Mouse (Mus musculus) midbrain, embryonic 14.5 days (tissue): ENCODE data around the gene Rrp12. TPM values are rescaled to one million over a fixed set of nuclear protein-coding genes. Genes with fewer than 3 reads are reported as not detected.
"Not testable (repeated sequence)": the region's sequence is repeated elsewhere in the genome, so short reads cannot be mapped to it uniquely, and the experiment has no call there.

Experiments used
- ATAC-seq: fragments of 200-750 bp; cut with Nextera tagmentation; 2 replicates; pipeline ENCODE4 v1.8.0; 2017; ENCODE audit warnings: moderate number of reproducible peaks, moderate library complexity; ENCODE audit not compliant: low FRiP score, low TSS enrichment
- DNase-seq: peaks from one replicate; pipeline ENCODE4 v3.0.0-alpha.2; 2015
- H3K27ac ChIP-seq: fragments of 300-500 bp; sonication (generic); replicated peaks from 2 replicates; pipeline ENCODE4 v1.5.1; 2014; ENCODE audit warnings: mild to moderate bottlenecking, low read depth, low read length, moderate library complexity
- H3K27me3 ChIP-seq: fragments of 300-500 bp; sonication (generic); 2 replicates; pipeline ENCODE4 v1.6.1; 2014; ENCODE audit warnings: low read length, control low read depth, mixed read lengths; ENCODE audit not compliant: control insufficient read depth, insufficient read depth
- H3K36me3 ChIP-seq: fragments of 300-500 bp; sonication (generic); 2 replicates; pipeline ENCODE4 v1.6.1; 2014; ENCODE audit warnings: low read length, control low read depth; ENCODE audit not compliant: control insufficient read depth, insufficient read depth
- H3K4me1 ChIP-seq: fragments of 300-500 bp; sonication (generic); 2 replicates; pipeline ENCODE4 v1.6.1; 2014; ENCODE audit warnings: mild to moderate bottlenecking, antibody characterized with exemption, low read length, control low read depth; ENCODE audit not compliant: control insufficient read depth, insufficient read depth
- H3K4me2 ChIP-seq: fragments of 300-500 bp; sonication (generic); 2 replicates; pipeline ENCODE4 v1.6.1; 2014; ENCODE audit warnings: mild to moderate bottlenecking, low read length, moderate library complexity
- H3K4me3 ChIP-seq: fragments of 300-500 bp; sonication (generic); replicated peaks from 2 replicates; pipeline ENCODE4 v1.5.1; 2014; ENCODE audit warnings: low read depth, low read length
- H3K9ac ChIP-seq: fragments of 300-500 bp; sonication (generic); replicated peaks from 2 replicates; pipeline ENCODE4 v1.6.1; 2014; ENCODE audit warnings: mild to moderate bottlenecking, low read length, moderate library complexity
- H3K9me3 ChIP-seq: fragments of 300-500 bp; sonication (generic); 2 replicates; pipeline ENCODE4 v1.6.1; 2016; ENCODE audit warnings: low read length, control low read depth, mixed read lengths; ENCODE audit not compliant: control insufficient read depth
- WGBS: fragments of 180-500 bp; shearing (Covaris S2); extraction: QIAGEN DNeasy Blood & Tissue Kit; methylation state at CpG from one replicate; pipeline ENCODE4 v1.1.7; 2014; 5-methylcytosine and 5-hydroxymethylcytosine counted together
- polyA plus RNA-seq: library from polyadenylated mRNA; unstranded; fragments of >200 nt; fragmentation: Nextera tagmentation; extraction: Ambion mirVana; gene quantifications from 2 replicates; pipeline ENCODE4 v1.2.1, GENCODE M21; 2014

The Rrp12 gene
- polyA plus RNA-seq, 1 experiment from 2014 or later = 12.5 TPM

DNA sequence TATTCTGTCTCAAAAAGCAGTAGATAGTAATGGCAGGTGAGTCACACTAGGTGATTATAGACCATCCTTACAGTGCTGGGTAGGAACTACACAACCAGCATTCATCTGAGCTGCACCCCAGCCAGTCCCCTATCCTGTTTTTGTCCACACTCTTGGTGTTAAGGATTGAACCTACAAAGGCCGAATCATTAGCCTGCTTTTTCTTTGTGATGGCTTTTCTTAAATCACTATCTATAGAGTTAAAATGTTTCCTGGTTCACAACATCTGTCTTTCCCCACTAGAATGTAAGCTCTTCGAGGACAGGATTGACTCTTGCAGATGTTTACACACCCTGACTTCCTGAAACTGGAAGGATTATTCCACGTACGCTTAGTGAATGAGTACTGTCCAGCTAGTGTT lies 23.5 kb upstream of the Rrp12 start:
- H3K4me2 ChIP-seq = no peak overlapping the region
- H3K27ac ChIP-seq = no peak overlapping the region
- H3K27me3 ChIP-seq = no peaks in the 10 kb centered on the region
- H3K4me1 ChIP-seq = no peaks in the 10 kb centered on the region
- DNase-seq (no peak), ATAC-seq (no peak)
- H3K36me3 ChIP-seq = peaks cover 73% of the 10 kb centered on the region
- H3K9ac ChIP-seq = no peak overlapping the region
- H3K4me3 ChIP-seq = no peak overlapping the region
- H3K9me3 ChIP-seq = no peaks in the 10 kb centered on the region
- 79% methylated on average over 4 of the region's 4 CpGs for WGBS

DNA sequence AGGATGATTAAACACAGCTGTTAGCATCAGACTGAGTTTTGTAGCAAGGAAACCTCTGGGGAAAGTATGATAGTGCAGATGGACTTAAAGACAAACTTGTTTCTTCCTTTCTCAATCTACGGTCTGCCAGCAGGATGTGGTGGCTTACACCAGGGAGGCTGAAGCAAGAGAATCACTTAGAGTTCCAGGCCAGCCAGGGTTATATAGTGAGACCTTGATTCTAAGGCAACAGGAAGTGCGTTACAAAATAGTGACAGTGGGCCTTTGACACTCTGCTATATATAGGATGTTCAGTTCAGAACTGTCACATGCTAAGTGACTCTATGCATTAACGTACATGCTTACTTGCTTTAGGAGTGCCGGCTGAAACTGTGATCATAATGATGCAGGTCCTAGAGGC lies 20.9 kb upstream of the Rrp12 start:
- Histone ChIP-seq H3K4me1 (peaks cover 16% of the 10 kb centered on the region), H3K36me3 (peaks cover 53% of the 10 kb centered on the region), H3K27ac (no peak overlapping the region), H3K27me3 (no peaks in the 10 kb centered on the region), H3K9ac (no peak overlapping the region), H3K4me2 (no peak overlapping the region), H3K4me3 (no peak overlapping the region), H3K9me3 (no peaks in the 10 kb centered on the region)
- ATAC-seq (no peak), DNase-seq (no peak)
- 95% methylated on average over 4 of the region's 4 CpGs for WGBS

DNA sequence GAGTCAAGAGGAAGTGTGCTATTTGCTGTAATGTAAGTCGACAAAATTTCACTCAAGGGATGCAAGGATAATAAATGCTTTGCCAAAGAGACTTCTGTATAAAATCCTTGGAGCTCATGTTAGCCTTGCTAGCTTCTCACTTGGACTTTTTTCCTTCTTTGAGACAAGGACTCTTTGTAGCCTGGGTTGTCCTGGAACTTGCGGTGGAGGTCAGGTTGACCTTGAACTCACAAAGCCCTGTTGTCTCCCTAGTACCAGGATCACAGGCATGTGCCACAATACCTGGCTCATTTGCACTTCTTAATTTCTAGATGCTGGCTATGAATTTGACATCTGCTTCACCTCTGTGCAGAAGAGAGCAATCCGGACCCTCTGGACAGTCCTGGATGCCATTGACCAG lies 19.3 kb upstream of the Rrp12 start:
- Histone ChIP-seq H3K4me3 (no peak overlapping the region), H3K36me3 (peaks cover 39% of the 10 kb centered on the region), H3K4me2 (no peak overlapping the region), H3K4me1 (peaks cover 16% of the 10 kb centered on the region), H3K27me3 (no peaks in the 10 kb centered on the region), H3K9me3 (no peaks in the 10 kb centered on the region), H3K27ac (no peak overlapping the region), H3K9ac (no peak overlapping the region)
- 95% methylated on average over 3 of the region's 3 CpGs for WGBS
- DNase-seq = no peak
- ATAC-seq = no peak

DNA sequence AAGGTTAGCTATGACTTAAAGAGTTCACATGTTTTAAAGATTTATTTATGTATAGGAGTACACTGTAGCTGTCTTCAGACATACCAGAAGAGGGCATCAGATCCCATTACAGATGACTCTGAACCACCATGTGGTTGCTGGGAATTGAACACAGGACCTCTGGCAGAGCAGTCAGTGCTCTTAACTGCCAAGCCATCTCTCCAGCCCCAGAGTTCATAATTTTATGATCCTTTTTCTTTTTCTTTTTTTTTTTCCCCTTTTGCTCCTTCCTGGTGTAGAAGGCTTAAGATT lies 18.6 kb upstream of the Rrp12 start:
- not testable (repeated sequence) for H3K9me3 ChIP-seq, H3K27me3 ChIP-seq, ATAC-seq, H3K4me3 ChIP-seq, H3K27ac ChIP-seq, DNase-seq, H3K9ac ChIP-seq
- H3K4me2 ChIP-seq = peak overlapping the region; percentile 85
- peaks cover 16% of the 10 kb centered on the region for H3K4me1 ChIP-seq
- H3K36me3 ChIP-seq = peaks cover 36% of the 10 kb centered on the region

DNA sequence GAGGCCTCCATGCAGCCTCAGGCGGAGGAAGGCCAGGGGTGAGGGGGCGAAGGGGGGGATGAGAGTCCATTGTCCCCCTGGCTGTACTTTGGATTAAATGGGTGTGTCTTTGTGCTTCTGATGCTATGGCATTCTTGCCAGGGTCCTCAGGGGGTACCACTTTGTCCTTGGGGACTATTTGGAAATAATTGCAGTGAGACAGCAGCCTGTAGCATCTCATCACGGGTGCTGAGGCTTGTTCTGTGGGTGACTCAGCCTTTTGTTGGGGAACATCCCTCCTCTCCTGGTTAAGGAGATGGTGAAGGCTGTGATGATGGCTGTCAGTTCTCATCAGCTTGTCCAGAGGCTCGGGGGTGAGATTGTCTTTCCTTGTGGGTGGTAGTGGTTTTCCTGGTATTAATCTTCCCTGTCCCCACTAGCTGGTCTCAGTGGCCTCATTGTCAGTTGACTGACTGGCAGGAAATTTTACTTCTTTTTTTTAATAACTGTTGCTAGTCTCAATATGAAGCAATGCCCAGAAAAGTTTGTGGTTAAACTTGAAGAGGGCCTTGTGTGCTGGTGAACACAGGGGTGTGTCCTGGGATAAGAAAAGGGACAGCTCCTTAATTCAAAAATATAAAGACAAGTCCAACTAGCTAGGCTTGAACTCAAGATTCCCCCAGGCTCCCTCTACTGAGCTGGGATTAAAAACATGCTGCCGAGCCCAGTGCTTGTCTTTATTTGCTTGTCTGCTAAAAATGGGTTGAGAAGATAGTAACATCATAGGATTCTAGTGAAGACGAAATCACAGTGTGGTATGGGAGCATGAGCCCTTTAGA lies 18.0 kb upstream of the Rrp12 start:
- WGBS = 31% methylated on average over 6 of the region's 6 CpGs

DNA sequence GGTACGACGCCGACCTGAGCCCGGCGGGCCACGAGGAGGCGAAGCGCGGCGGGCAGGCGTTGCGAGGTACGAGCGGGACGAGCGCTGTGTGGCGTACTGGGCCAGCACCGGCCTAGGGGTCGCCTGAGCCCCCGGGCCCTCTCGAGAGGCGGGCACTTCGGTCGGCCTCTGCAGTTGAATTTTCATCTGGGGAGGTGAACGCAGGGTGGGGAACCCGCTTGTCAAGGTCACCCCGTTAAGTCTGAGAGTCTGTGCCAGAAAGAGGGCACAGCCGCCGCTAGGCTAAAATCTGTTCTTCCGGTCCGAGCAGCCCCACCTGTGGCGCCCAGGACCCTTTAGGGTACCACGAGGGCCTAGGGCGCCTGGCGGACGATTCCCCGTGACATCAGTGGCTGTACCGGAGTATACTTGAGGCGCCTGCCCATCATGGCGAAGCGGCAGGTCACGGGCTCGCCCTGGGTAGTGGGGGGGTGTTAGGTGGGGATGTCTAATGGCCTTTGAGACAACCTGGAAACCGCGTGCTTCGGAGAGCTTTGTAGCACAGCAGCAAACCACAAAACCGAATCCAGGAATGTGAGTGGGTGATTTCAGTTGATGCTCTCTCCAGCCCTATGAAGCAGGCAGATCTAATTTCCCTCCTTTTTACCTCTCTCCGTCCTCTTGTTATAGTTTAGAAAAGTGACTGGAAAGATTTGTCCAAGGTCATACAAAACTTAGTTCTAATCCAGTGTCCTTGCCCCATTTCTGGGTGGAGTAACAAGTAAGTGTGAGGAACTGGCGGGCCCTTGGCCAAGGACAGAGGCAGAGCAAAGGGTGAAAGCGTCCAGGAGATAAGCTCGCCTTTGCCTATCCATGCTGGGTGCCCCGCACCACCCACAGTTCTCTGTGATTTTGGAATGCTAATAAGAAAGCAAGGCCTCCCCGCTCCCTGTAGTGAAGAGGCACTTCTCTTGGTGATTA lies 16.4 kb upstream of the Rrp12 start:
- DNase-seq (peak; percentile 43), ATAC-seq (peak; percentile 82)
- Histone ChIP-seq H3K4me1 (peaks cover 16% of the 10 kb centered on the region), H3K4me3 (peak overlapping the region; percentile 94), H3K4me2 (peak overlapping the region; percentile 85), H3K27me3 (no peaks in the 10 kb centered on the region), H3K27ac (peak overlapping the region; percentile 80), H3K36me3 (peaks cover 24% of the 10 kb centered on the region), H3K9me3 (no peaks in the 10 kb centered on the region), H3K9ac (peak overlapping the region; percentile 83)
- WGBS = under 1% methylated on average over 43 of the region's 53 CpGs

More for the DNA sequence above, 18.0 kb upstream of the Rrp12 start:
- peak overlapping the region; percentile 83; the same call in 1 of the 2 replicates for H3K9ac ChIP-seq
- H3K9me3 ChIP-seq = no peaks in the 10 kb centered on the region
- H3K27me3 ChIP-seq = no peaks in the 10 kb centered on the region
- H3K4me3 ChIP-seq = peak overlapping the region; percentile 94
- peaks cover 31% of the 10 kb centered on the region for H3K36me3 ChIP-seq
- H3K4me1 ChIP-seq = peaks cover 16% of the 10 kb centered on the region
- no peak for ATAC-seq
- DNase-seq = no peak
- peak overlapping the region; percentile 85 for H3K4me2 ChIP-seq
- H3K27ac ChIP-seq = no peak overlapping the region

DNA sequence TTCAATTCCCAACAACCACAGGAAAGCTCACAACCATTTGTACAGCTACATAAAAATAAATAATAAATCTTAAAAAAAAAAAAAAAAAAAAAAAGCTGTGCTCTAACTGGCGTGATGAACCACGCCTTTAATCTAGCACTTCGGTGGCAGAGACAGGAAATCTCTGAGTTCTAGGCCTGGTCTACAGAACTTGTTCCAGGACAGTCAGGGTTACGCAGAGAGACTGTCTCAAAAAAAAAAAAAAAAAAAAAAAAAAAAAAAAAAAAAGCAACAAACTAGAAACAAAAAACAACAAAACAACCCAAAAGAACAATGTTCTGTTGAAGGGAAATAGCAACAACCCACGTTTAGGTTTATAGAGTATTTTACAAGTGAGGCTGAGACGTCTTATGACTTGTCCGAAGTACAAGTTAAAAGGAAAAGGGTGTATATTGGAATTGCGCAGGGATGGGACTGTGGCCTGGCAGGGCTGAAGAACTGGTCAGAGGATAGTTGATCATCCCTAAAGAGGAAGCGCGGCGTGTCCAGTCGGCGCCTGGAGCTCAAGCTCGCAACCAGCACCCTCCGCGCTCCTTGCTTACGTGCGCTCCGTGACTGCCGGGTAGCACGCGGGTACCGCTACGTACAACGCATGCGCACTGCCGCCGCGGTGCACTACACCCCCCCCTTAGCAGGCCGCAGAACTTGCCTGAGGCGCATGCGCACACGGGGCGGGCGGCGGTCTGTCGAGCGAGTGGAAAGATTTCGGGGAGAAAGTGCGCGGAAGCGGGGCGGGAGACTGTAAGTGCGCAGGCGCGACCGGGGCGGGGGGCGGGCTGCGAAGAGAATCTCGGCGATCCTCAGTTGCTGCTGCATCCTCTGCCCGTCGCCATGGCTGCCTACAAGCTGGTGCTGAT lies 15.5 kb upstream of the Rrp12 start, which contains the start of gene Pgam1:
Pgam1 (plus strand) TSS at position 746 of the 896 bp plus-strand sequence.
- DNase-seq (peak; percentile 100), ATAC-seq (peak; percentile 94)
- H3K4me1 ChIP-seq = peaks cover 16% of the 10 kb centered on the region
- no peaks in the 10 kb centered on the region for H3K27me3 ChIP-seq
- peaks cover 15% of the 10 kb centered on the region for H3K36me3 ChIP-seq
- peak within 1 kb of the TSS; percentile 94 for H3K4me3 ChIP-seq
- H3K9ac ChIP-seq = peak within 1 kb of the TSS; percentile 83
- peak within 1 kb of the TSS; percentile 85 for H3K4me2 ChIP-seq
- peak within 1 kb of the TSS; percentile 82 for H3K27ac ChIP-seq
- H3K9me3 ChIP-seq = no peaks in the 10 kb centered on the region
- 6% methylated on average over 54 of the region's 54 CpGs for WGBS

DNA sequence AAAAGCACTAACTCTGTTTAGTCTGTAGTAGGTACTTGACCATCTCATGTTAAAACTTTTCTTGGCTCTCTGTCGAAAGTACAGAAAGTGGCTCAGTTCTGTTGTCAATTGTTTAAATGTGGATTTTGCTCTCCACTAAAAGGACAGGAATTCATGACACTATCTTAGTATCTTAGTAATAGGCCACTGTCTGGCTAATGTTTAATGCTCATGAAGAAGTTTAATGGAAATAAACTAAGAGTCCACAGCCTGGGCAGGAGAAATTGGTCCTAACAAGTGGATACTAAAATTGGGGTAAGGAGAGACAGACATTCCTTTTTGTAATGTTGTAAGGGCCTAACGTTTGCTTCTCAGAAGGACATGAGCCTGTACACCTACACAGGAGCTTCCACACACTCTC lies 14.4 kb upstream of the Rrp12 start:
- WGBS = 83% methylated on average over 2 of the region's 2 CpGs
- ATAC-seq (no peak), DNase-seq (no peak)
- Histone ChIP-seq H3K9ac (no peak overlapping the region), H3K4me2 (no peak overlapping the region), H3K36me3 (peaks cover 6% of the 10 kb centered on the region; the same call in 1 of the 2 replicates), H3K4me1 (peaks cover 16% of the 10 kb centered on the region), H3K27me3 (no peaks in the 10 kb centered on the region), H3K9me3 (no peaks in the 10 kb centered on the region), H3K4me3 (no peak overlapping the region), H3K27ac (no peak overlapping the region)
